Mouse (Mus musculus) kidney, postnatal 4 days (tissue): Measurements from ENCODE around the gene Tbx5.
"Not testable (repeated sequence)": the region's sequence is repeated elsewhere in the genome, so short reads cannot be mapped to it uniquely, and the experiment has no call there.

Experiments
- DNase-seq, 2 experiments: peaks; one replicate each; pipeline ENCODE4 v3.0.0; 2021; ENCODE audit warnings: mixed read lengths in 2 of 2

The Tbx5 gene

DNA sequence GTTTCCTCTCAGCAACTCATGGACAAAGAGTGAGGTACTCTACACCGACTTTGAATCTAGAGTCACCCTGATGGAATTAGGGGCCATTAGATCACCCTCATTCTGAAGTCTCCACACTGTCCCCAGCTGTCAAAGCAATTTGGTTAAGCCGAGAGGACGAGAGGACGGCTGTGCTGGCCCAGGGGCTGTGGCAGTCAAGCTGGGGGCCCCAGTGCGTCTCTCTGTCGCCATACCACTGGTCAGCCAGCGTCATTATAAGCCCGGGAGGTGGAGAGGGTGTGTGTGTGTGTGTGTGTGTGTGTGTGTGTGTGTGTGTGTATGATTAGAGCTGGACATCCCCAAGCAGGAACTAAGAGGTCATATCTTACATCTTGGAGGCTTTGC is 10.9 kb downstream of the Tbx5 start:
- DNase-seq = no peak

DNA sequence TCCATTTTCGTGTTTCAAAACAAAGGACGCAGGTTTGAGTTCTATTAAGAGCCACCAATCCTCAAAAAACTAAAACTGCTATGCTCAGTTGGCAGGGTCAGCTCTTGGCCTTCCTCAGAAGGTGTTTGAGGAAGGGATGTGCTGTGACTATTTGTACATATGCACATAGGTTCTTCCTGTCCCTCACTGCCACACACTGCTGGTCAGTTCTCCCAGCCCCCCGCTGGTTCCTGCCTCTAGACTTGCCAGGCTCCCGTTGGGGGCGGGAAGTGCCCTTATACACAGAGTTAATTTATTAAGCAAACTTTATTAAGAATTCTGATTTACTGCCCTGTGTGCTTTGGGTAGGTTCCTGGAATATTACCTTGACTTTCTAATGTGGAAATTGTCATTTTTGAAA is 11.9 kb downstream of the Tbx5 start:
- DNase-seq = no peak

DNA sequence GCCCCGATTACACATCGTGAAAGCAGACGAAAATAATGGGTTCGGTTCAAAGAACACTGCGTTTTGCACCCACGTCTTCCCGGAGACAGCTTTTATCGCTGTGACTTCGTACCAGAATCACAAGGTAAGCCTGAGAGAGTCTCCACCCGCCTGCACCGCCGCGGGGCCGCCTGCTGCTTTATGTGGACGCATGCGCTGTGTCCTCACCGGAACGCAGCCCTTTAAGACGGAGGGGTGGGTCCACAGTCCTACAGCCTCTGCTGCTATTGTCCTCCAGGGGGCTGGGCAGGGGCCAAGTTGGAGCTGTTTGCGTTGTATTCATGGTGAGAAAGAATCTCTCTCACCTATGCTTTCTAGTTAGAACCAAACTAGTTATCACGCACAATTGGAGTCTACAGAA is 12.5 kb downstream of the Tbx5 start:
- peak; percentile 54 to 63 for DNase-seq

DNA sequence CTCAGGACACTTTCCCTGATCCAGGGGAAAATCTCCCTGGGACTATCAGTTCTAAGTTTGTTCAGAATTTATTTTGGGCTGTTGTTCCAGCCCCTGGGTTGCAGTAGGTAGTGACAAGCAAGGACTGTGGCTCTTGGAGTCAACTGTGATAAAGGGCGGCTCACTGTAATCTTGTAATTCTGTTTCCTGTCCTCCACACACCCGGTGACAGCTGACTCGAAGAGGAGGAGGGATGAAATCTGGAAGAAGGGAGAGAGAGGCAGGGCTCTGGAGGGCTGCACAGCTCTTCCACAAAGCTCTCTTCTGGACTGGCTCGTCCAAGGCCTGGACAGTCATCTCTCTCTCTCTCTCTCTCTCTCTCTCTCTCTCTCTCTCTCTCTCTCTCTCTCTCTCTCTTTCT is 24.6 kb downstream of the Tbx5 start:
- DNase-seq = no peak

DNA sequence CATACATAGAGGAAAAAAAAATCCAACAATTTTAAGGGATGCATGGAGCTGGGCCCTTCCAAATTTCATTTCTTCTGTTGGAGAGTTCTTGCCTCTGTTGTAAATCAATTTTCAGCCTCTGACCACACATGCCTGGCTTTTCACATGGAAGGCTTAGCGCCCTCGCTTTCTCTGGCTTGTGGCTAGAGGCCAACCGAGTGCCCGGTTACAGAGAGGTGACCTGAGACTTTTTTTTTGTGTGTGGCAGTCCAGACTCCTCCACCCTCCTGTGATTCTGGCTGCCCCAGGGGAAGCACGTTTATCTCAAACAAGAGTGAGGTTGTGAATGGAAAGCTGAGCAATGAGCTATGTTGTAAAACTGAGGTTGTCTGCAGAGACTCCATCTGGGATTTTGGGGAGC is 28.8 kb downstream of the Tbx5 start:
- DNase-seq = no peak

DNA sequence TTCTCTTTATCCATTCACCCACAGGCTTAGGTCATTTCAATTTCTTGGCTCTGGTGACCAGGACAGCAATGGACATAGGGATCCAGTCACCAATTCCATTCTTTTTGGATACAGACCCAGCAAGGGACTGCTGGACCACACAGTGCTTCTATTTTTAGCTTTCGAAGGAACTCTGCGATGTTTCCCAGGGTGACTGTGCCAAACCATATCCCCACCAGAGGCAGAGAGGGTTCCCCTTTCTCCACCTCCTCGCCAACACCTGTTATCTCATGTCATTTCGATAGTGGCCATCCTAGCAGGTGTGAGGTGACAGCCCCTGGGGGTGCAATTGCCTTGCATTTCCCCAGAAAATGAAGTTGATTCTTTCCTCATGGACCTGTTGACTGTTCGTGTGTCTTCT is 30.0 kb downstream of the Tbx5 start:
- DNase-seq = no peak

DNA sequence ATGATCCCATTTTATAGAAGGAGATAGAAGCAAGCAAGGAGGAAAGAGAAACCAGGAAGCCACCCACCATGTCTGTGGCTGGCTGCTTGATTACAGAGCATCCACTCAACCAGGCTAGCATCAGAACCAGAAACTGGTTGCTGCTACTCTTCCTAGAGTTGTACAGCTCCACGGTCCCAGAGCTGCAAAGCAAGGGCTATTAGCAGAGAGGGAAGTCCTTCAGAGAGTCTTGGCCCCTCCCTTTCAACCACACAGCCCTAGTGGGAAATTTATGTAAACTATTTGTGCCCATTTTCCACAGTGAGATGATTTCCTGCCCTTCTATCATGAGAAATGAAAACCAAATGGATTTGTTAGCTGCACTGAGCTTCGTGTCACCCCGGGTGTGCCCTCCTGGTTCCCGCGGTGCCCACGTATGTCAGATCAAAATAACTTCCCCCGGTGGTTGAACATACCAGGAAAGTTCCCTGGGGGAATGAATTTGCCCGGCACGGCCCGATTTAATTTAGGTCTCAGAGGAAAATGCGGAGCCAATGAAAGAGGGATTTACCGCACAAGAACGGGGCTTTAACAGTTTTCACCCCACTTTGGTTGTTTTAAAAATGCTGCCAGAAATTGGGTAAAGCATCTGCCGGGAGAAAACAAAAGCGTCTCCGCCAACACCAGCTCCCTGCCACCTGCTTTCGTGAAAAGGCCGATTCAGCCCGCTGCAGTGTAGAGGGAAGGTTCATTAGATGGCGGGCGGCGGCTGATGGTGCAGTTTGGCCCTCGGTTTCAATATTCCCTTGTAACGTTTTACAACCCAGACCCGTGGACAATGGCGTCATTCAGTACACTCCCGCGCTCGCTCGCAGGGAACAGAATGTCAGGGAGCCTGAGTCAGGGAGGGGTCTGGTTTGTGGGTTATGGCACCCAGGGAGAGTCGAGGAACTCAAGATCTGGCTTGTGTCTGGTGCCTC is 34.1 kb downstream of the Tbx5 start:
- DNase-seq = peak in 1 of 2 experiments; percentile 5

DNA sequence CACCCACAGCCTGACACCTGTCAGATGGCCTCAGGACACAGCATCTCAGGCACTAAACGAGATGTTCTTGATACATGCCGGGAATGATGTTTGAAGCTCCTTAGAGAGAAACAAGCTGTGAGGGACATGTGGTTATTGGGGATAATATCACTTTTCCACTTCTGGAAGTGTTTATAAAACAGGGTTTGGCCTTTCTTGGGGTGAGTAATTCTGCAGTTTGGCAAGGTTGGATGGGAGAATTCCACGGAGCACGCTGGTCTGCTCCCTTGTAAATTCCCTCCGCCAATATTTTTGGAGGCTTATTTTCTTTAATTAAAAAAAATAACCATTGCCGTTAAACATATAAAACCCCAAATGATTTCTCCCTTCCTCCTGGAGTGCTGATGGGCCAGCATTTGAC is 35.5 kb downstream of the Tbx5 start:
- DNase-seq = no peak

DNA sequence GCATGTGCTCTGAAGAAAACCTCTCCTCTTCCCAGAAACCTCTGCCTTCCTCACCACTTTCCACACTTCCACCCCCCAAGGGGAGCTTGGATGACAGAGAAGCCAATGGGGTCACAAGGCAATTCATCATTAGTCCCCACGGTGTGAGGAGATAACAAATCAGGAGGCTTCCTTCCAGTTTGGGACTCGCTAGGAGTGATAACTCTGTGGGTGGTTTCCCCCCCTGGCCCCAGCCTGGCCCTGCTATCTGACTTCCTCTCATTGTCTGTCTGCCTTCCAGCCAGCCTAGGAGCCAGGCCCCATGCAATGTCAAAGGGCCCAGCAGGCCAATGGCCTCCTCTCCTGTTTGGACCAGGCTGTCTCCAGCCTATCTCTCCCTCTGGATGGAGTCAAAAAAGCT is 43.0 kb downstream of the Tbx5 start:
- DNase-seq = peak in 1 of 2 experiments; percentile 6

DNA sequence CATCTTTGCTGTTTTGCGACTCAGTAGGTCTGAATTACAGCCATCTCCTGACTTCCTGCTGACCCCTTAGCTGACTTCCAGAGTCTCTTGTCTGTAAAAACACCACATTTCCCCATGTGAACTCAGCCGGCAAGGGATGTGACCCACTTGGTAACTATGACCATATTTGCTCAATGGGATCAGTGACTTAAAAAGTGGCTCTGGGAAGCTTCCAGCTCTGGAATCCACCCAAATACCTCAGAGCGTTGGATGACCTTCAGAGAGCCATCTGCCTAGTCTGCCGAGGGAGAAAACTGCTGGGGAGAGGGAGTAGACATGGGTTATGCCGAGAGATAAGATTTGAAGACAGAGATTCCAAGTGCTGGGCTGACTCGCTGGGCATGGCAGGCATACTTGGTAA is 44.7 kb downstream of the Tbx5 start:
- DNase-seq = peak in 1 of 2 experiments; percentile 16

DNA sequence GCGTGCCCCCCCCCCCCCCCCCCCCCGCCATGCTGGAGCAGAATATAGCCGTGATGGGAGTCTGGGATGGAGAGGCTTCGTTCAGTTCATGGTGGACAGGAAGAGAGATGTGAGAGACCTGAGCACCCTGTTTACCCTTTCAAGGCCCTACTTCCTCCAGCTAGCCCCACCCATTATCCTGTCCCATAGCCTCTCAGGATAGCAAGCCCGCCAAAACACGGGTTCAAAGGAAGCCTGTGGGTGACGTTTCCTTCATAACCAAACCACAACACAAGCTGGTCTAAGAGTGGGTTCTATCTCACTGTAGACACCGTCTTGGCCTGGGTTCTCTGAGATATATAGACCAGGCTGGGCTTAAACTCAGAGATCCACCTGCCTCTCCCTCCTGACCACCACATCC is 53.1 kb downstream of the Tbx5 start:
- DNase-seq = no peak

DNA sequence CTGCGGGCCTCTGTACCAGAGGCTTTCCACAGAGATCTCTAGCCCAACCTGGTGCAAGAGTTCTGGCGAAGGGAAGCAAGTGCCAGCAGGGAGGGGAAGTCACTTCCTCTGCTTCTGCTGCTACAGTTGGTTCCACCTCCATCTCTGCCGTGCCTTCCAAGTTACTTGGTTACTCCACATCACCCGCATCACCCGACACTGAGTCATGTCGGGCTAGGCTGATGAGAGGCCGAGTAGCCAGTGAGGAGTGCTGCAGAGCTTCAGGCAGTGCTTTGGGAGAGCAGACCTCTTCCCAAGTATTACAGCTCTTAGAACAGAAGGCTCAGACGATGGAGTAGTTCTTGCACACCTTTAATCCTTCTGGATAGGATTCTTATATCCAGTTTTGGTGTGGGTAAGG is 54.9 kb downstream of the Tbx5 start:
- no peak for DNase-seq

DNA sequence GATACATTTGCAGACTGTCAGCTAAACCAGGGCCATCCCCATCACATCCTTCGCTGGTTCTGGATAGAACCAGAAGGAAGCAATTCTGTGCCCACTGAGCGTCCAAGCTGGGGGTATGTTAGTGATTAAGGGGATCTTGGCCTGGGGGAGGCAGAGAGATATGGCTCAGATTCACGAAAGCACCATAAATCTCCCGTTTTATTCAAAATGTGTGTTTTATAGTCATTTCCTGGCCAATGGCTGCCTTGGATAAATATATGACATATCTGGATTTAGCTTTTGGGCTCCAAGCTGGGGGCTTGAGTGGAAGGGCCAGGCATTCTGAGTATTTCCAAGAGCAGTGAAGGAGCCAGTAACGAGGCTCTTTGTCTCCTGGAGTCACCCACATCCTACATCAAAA is 59.5 kb downstream of the Tbx5 start:
- no peak for DNase-seq

DNA sequence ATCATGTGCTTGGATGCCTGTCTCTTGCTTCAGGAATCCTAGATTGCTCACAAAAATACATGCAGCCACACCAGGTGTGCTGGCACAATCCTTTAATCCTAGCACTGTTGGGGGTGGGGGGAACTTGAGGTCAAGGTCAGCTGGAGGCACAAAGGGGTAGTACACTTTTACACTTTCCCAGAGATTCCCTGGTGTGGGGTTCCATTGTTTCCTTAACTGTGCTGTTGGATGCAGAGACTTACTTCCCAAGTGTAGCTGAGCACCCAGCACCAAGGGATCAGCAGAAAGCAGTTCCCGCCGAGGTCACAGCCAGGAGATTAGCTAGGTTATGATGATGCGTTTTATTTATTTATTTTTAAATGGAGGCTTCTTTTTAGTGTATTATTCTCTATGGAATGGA is 60.6 kb downstream of the Tbx5 start:
- no peak for DNase-seq

DNA sequence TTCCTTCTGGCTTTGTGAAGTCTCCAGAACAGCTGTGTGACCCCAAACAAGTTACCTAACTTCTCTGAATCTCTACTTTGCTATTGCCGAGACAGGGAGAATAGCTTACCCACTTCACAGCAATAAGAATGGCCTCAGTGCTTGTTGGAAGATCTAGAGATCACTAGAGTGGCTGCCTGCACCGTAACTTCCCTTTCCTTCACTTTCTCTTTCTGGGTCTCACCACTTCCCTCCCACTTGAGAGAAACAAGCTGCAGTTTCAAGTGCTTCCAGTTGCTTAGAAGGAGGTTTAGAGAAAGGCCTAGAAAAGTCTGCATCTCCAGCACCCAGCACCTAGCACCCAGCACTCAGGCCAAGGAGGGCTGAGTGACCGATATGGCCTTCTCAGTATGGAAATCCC is 64.1 kb downstream of the Tbx5 start:
- DNase-seq = no peak

DNA sequence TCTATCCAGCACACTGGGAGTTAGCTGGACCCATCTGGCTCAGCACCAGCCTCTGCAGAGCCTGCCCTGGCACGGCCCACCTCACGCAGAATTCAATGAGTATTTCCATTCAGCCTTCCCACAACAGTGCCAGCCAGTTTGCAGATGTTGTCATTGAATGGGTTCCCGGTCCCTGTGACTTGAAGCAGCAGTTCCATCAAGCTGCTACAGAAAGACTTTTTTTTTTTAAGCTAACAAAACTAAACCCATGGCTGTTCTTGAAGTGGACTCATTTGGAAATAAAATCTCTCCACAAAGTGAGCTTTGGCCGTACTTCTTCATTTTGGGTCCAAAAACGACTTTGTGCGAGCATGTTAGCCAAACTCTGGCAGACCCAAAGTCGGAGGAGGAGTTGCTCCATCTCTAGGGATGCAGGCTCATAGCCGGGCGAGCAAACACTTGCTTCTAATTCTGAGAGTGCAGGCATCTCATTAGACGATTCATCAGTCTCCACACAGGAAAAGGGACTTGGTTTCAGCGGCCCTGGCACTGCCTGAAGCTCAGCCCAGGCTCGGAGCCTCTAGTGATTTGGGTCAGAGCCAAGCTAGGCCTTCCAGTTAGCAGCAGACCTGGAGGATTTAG is 84.2 kb downstream of the Tbx5 start:
- DNase-seq = no peak

DNA sequence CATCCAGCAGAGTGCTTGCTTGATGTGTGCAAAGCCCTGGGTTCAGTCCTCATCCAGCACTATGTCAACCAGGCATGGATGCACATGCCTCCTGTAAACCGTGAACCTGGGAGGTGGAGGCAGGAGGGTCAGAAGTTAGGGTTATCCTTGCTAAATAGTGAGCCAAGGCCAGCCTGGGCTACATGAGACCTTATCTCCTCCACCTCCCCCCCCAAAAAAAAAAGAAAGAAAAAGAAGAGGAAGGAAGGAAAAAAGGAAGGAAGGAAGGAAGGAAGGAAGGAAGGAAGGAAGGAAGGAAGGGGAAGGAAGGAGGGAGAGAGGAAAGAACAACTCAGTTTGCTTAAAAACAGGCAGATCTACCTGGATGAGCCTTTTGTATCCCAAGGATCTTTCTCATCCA is 85.9 kb downstream of the Tbx5 start:
- not testable (repeated sequence) for DNase-seq

DNA sequence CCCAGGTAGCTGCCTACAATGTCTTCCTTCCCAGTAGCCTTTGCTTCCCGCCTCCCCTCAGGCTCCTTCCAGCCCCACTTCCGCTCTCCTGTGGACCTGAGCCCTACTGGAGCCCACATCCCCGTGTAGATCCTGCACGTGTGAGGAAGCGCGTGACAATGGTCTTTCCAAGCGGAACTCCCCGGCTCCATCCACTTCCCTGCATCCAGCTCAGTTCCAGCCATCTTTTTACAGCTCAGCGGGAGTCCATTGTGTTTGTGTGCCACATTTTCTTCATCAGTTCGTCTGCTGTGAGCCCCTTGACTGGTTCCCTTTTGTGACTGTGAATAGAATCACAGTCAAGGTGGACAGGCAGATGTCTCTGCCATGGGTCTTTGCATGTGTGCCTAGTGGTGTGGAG is 88.5 kb downstream of the Tbx5 start:
- DNase-seq = no peak

DNA sequence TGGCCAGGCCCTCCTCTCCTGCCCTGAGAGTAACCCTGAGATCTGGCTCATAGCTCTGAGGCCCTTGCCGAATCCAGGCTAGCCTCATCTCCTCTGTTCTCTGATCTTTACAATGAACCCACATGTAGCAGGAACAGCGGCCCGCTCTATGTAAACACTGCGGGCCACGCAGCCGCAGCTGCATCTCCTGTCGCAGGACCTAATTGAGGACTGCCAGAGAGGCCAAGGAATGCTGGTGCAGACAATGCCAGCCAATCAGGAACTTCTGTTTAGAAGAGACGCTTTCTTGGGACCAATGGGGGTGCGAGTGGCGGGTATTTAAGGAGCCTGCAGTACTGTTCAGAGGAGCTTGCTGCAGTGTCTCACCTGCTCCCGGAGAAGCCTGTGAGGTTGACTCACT is 89.8 kb downstream of the Tbx5 start:
- DNase-seq = no peak
